Mouse (Mus musculus) hindbrain, embryonic 10.5 days (tissue): Measurements from ENCODE around the gene St6gal1. TPM values are rescaled to one million over a fixed set of nuclear protein-coding genes. Genes with fewer than 3 reads are reported as not detected.

Source experiments
- DNase-seq: peaks from one replicate; pipeline ENCODE4 v3.0.0-alpha.2; 2017; ENCODE audit warnings: low spot score
- H3K27ac ChIP-seq: fragments of 300-500 bp; sonication (generic); 2 replicates; pipeline ENCODE4 v1.5.1; 2016; ENCODE audit warnings: mild to moderate bottlenecking, moderate library complexity
- H3K27me3 ChIP-seq: fragments of 300-500 bp; sonication (generic); 2 replicates; pipeline ENCODE4 v1.6.1; 2016; ENCODE audit warnings: mild to moderate bottlenecking; ENCODE audit not compliant: poor library complexity, insufficient read depth, severe bottlenecking
- H3K36me3 ChIP-seq: fragments of 300-500 bp; sonication (generic); 2 replicates; pipeline ENCODE4 v1.6.1; 2016; ENCODE audit warnings: mild to moderate bottlenecking, moderate library complexity
- H3K4me1 ChIP-seq: fragments of 300-500 bp; sonication (generic); replicated peaks from 2 replicates; pipeline ENCODE4 v1.6.1; 2016; ENCODE audit warnings: mild to moderate bottlenecking
- H3K4me3 ChIP-seq: fragments of 300-500 bp; sonication (generic); 2 replicates; pipeline ENCODE4 v1.5.1; 2016; ENCODE audit warnings: mild to moderate bottlenecking, moderate library complexity
- H3K9me3 ChIP-seq: fragments of 300-500 bp; sonication (generic); 2 replicates; pipeline ENCODE4 v1.6.1; 2016; ENCODE audit warnings: mild to moderate bottlenecking, moderate library complexity
- WGBS: fragments of 180-500 bp; shearing (Covaris S2); methylation state at CpG from one replicate; pipeline ENCODE4 v1.1.7; 2016; 5-methylcytosine and 5-hydroxymethylcytosine counted together
- polyA plus RNA-seq: library from polyadenylated mRNA; unstranded; fragments of >200 nt; fragmentation: Nextera tagmentation; extraction: Ambion mirVana; gene quantifications from 2 replicates; pipeline ENCODE4 v1.2.1, GENCODE M21; 2016

St6gal1 gene
- polyA plus RNA-seq, 1 experiment from 2014 or later = 26.6 TPM

GRCm38 (mm10) chr16:23240950-23241259, 16.4 kb downstream of the St6gal1 start:
- WGBS = 69% methylated on average over 5 of the region's 5 CpGs

GRCm38 (mm10) chr16:23243726-23244425, 19.3 kb downstream of the St6gal1 start:
- H3K27me3 ChIP-seq = no peaks in the 10 kb centered on the region
- no peak overlapping the region for H3K27ac ChIP-seq
- 0 out of 2 replicates have a peak, but pooled peaks cover 8% of the 10 kb centered on the region for H3K36me3 ChIP-seq
- H3K9me3 ChIP-seq = no peaks in the 10 kb centered on the region
- H3K4me3 ChIP-seq = no peak overlapping the region
- H3K4me1 ChIP-seq = peaks cover 33% of the 10 kb centered on the region
- no peak for DNase-seq
- 73% methylated on average over 5 of the region's 5 CpGs for WGBS

More at GRCm38 (mm10) chr16:23240950-23241259, 16.4 kb downstream of the St6gal1 start:
- Histone ChIP-seq H3K9me3 (no peaks in the 10 kb centered on the region), H3K27me3 (no peaks in the 10 kb centered on the region), H3K4me3 (no peak overlapping the region), H3K27ac (no peak overlapping the region), H3K4me1 (peaks cover 49% of the 10 kb centered on the region), H3K36me3 (0 out of 2 replicates have a peak, but pooled peaks cover 8% of the 10 kb centered on the region)
- no peak for DNase-seq

GRCm38 (mm10) chr16:23244486-23244885, 19.9 kb downstream of the St6gal1 start:
- H3K27ac ChIP-seq = no peak overlapping the region
- no peaks in the 10 kb centered on the region for H3K9me3 ChIP-seq
- 0 out of 2 replicates have a peak, but pooled peaks cover 8% of the 10 kb centered on the region for H3K36me3 ChIP-seq
- WGBS = 92% methylated on average over 7 of the region's 7 CpGs
- H3K4me1 ChIP-seq = peaks cover 38% of the 10 kb centered on the region
- no peak for DNase-seq
- no peaks in the 10 kb centered on the region for H3K27me3 ChIP-seq
- H3K4me3 ChIP-seq = no peak overlapping the region

GRCm38 (mm10) chr16:23249285-23249684, 24.7 kb downstream of the St6gal1 start:
- no peaks in the 10 kb centered on the region for H3K27me3 ChIP-seq
- WGBS = 61% methylated on average over 4 of the region's 4 CpGs
- DNase-seq = no peak
- no peak overlapping the region for H3K4me3 ChIP-seq
- no peaks in the 10 kb centered on the region for H3K9me3 ChIP-seq
- peaks cover 50% of the 10 kb centered on the region for H3K4me1 ChIP-seq
- 0 out of 2 replicates have a peak overlapping the region, but pooled peaks have one; percentile 24 for H3K27ac ChIP-seq
- H3K36me3 ChIP-seq = no peaks in the 10 kb centered on the region

- no peak for DNase-seq
- 73% methylated on average over 6 of the region's 6 CpGs for WGBS
- H3K4me1 ChIP-seq = peaks cover 54% of the 10 kb centered on the region
- no peaks in the 10 kb centered on the region for H3K27me3 ChIP-seq
- H3K36me3 ChIP-seq = no peaks in the 10 kb centered on the region
- H3K4me3 ChIP-seq = no peak overlapping the region
- H3K9me3 ChIP-seq = no peaks in the 10 kb centered on the region
- H3K27ac ChIP-seq = peak overlapping the region; percentile 46; the same call in 1 of the 2 replicates
These were observed 25.2 kb downstream of the St6gal1 start for GRCm38 (mm10) chr16:23249762-23250161.

GRCm38 (mm10) chr16:23250556-23251444, 26.3 kb downstream of the St6gal1 start:
- H3K4me1 ChIP-seq = peaks cover 58% of the 10 kb centered on the region
- peak overlapping the region; percentile 82 for H3K27ac ChIP-seq
- no peak for DNase-seq
- WGBS = 44% methylated on average over 15 of the region's 15 CpGs
- H3K27me3 ChIP-seq = no peaks in the 10 kb centered on the region
- no peaks in the 10 kb centered on the region for H3K9me3 ChIP-seq
- H3K4me3 ChIP-seq = no peak overlapping the region
- H3K36me3 ChIP-seq = no peaks in the 10 kb centered on the region

GRCm38 (mm10) chr16:23251445-23251773, 26.9 kb downstream of the St6gal1 start:
- 68% methylated on average over 2 of the region's 2 CpGs for WGBS
- H3K4me1 ChIP-seq = peaks cover 60% of the 10 kb centered on the region
- DNase-seq = no peak
- peak overlapping the region; percentile 82 for H3K27ac ChIP-seq
- no peaks in the 10 kb centered on the region for H3K9me3 ChIP-seq
- H3K27me3 ChIP-seq = 0 out of 2 replicates have a peak, but pooled peaks cover 2% of the 10 kb centered on the region
- H3K36me3 ChIP-seq = no peaks in the 10 kb centered on the region
- no peak overlapping the region for H3K4me3 ChIP-seq

- DNase-seq = no peak
- WGBS = 68% methylated on average over 6 of the region's 6 CpGs
- 0 out of 2 replicates have a peak, but pooled peaks cover 2% of the 10 kb centered on the region for H3K36me3 ChIP-seq
- peaks cover 82% of the 10 kb centered on the region for H3K4me1 ChIP-seq
- H3K9me3 ChIP-seq = no peaks in the 10 kb centered on the region
- H3K27ac ChIP-seq = peak overlapping the region; percentile 8; the same call in 1 of the 2 replicates
- H3K4me3 ChIP-seq = no peak overlapping the region
- 0 out of 2 replicates have a peak, but pooled peaks cover 6% of the 10 kb centered on the region for H3K27me3 ChIP-seq
These were observed 29.1 kb downstream of the St6gal1 start for GRCm38 (mm10) chr16:23253620-23254019.

GRCm38 (mm10) chr16:23254062-23254461, 29.5 kb downstream of the St6gal1 start:
- Histone ChIP-seq H3K4me1 (peaks cover 83% of the 10 kb centered on the region), H3K36me3 (0 out of 2 replicates have a peak, but pooled peaks cover 2% of the 10 kb centered on the region), H3K27ac (no peak overlapping the region), H3K27me3 (0 out of 2 replicates have a peak, but pooled peaks cover 6% of the 10 kb centered on the region), H3K9me3 (no peaks in the 10 kb centered on the region), H3K4me3 (no peak overlapping the region)
- DNase-seq = no peak
- 82% methylated on average over 1 of the region's 1 CpGs for WGBS

- H3K4me1 ChIP-seq = peaks cover 77% of the 10 kb centered on the region
These were observed 32.1 kb downstream of the St6gal1 start for GRCm38 (mm10) chr16:23256638-23257037.

GRCm38 (mm10) chr16:23258429-23258822, 33.9 kb downstream of the St6gal1 start:
- peaks cover 76% of the 10 kb centered on the region for H3K4me1 ChIP-seq
- 0 out of 2 replicates have a peak, but pooled peaks cover 9% of the 10 kb centered on the region for H3K36me3 ChIP-seq
- H3K4me3 ChIP-seq = 0 out of 2 replicates have a peak overlapping the region, but pooled peaks have one; percentile 16
- H3K27me3 ChIP-seq = peaks cover 22% of the 10 kb centered on the region; the same call in 1 of the 2 replicates
- 4% methylated on average over 7 of the region's 7 CpGs for WGBS
- no peak for DNase-seq
- no peaks in the 10 kb centered on the region for H3K9me3 ChIP-seq
- peak overlapping the region; percentile 82 for H3K27ac ChIP-seq

More at GRCm38 (mm10) chr16:23256638-23257037, 32.1 kb downstream of the St6gal1 start:
- no peaks in the 10 kb centered on the region for H3K9me3 ChIP-seq
- H3K27ac ChIP-seq = peak overlapping the region; percentile 82
- 62% methylated on average over 7 of the region's 7 CpGs for WGBS
- H3K4me3 ChIP-seq = no peak overlapping the region
- H3K36me3 ChIP-seq = 0 out of 2 replicates have a peak, but pooled peaks cover 9% of the 10 kb centered on the region
- DNase-seq = no peak
- peaks cover 21% of the 10 kb centered on the region; the same call in 1 of the 2 replicates for H3K27me3 ChIP-seq

GRCm38 (mm10) chr16:23258823-23259457, 34.4 kb downstream of the St6gal1 start:
- peak overlapping the region; percentile 82 for H3K27ac ChIP-seq
- H3K27me3 ChIP-seq = peaks cover 22% of the 10 kb centered on the region; the same call in 1 of the 2 replicates
- H3K4me1 ChIP-seq = peaks cover 73% of the 10 kb centered on the region
- no peak overlapping the region for H3K4me3 ChIP-seq
- H3K9me3 ChIP-seq = no peaks in the 10 kb centered on the region; the same call in 1 of the 2 replicates
- H3K36me3 ChIP-seq = peaks cover 13% of the 10 kb centered on the region
- DNase-seq = peak; percentile 70
- 3% methylated on average over 4 of the region's 4 CpGs for WGBS
